Mouse (Mus musculus): ENCODE results near the gene Vmn1r33. TPM values are rescaled to one million over a fixed set of nuclear protein-coding genes. Genes with fewer than 3 reads are reported as not detected.
"Not testable (repeated sequence)": the region's sequence is repeated elsewhere in the genome, so short reads cannot be mapped to it uniquely, and the experiment has no call there.

Vmn1r33 gene
- polyA plus RNA-seq (2014; fragmentation: Nextera tagmentation; extraction: Ambion mirVana) = not detected in 2 replicates

- not testable (repeated sequence) for H3K36me3 ChIP-seq (ENCODE audit: control insufficient read depth, insufficient read depth, low read length); DNase-seq (ENCODE audit: low spot score); H3K27me3 ChIP-seq (replicated peaks; ENCODE audit: control insufficient read depth, insufficient read depth, low read length); H3K9ac ChIP-seq (ENCODE audit: low read length); H3K4me3 ChIP-seq (ENCODE audit: low read depth, low read length); ATAC-seq; H3K27ac ChIP-seq (ENCODE audit: low read depth, low read length); H3K4me1 ChIP-seq (ENCODE audit: control insufficient read depth, insufficient read depth, low read length); H3K9me3 ChIP-seq (replicated peaks; ENCODE audit: control insufficient read depth, low read length); H3K4me2 ChIP-seq (ENCODE audit: low read length)
These were observed at the start of gene Vmn1r33 for GRCm38 (mm10) chr6:66618182-66618581. Vmn1r33 (minus strand) TSS chr6:66618282.

DNA sequence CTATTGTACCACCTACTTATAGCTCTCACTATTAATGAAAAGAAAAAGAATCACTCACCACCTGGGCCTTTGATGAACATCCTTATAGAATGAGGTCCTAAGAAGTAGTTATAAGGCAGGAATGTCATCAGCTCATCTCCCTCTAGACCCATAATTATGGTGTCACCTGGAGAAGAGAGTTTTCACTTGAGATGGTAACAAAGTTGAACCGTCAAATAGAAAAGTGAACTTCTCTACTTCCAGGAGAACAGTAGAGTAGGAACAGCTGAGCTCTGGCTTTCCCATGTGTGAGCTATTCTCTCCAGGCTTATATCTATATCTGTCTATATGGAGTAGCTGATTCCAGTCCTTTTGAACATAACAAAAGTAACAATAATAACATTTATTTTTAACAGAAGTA lies 25.7 kb upstream of the Vmn1r33 start, which contains the start of gene Vmn1r34:
Gene Vmn1r34, minus strand, starts transcription at position 101 of the 400 bp plus-strand sequence.
- no peak for ATAC-seq
- H3K4me1 ChIP-seq (ENCODE audit: control insufficient read depth, insufficient read depth, low read length) = no peaks in the 10 kb centered on the region
- DNase-seq (ENCODE audit: low spot score) = no peak
- H3K9me3 ChIP-seq (replicated peaks; ENCODE audit: control insufficient read depth, low read length) = no peaks in the 10 kb centered on the region
- H3K4me3 ChIP-seq (ENCODE audit: low read depth, low read length) = no peak within 1 kb of the TSS
- no peaks in the 10 kb centered on the region for H3K36me3 ChIP-seq (ENCODE audit: control insufficient read depth, insufficient read depth, low read length)
- no peaks in the 10 kb centered on the region for H3K27me3 ChIP-seq (replicated peaks; ENCODE audit: control insufficient read depth, insufficient read depth, low read length)
- H3K9ac ChIP-seq (ENCODE audit: low read length) = no peak within 1 kb of the TSS
- no peak within 1 kb of the TSS for H3K4me2 ChIP-seq (ENCODE audit: low read length)
- 94% methylated on average over 1 of the region's 1 CpGs for WGBS
- no peak within 1 kb of the TSS for H3K27ac ChIP-seq (ENCODE audit: low read depth, low read length)

DNA sequence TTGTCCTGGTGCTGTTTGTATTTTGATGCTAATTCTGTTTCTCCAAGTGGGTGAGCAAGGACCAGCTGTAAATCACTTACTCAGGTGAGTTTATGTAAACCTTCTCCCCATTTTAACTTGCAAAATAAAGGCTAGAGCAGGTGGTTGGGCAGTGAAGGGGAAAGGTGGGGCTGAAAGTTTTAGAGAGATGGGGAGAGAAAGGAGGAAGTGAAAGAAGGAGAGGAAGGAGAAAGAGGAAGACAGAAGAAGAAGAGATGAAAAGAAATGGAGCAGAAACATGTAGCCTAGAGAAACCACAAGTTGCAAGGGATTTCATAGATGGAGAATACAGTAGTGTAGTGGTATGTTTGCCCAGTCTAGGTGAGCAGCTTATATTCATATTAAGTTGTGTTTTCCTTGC lies 22.3 kb downstream of the Vmn1r33 start:
- H3K27me3 ChIP-seq (replicated peaks; ENCODE audit: control insufficient read depth, insufficient read depth, low read length) = no peaks in the 10 kb centered on the region
- no peak overlapping the region for H3K4me3 ChIP-seq (ENCODE audit: low read depth, low read length)
- ATAC-seq (no peak), DNase-seq (ENCODE audit: low spot score) (no peak)
- no peaks in the 10 kb centered on the region for H3K9me3 ChIP-seq (replicated peaks; ENCODE audit: control insufficient read depth, low read length)
- H3K4me2 ChIP-seq (ENCODE audit: low read length) = no peak overlapping the region
- H3K36me3 ChIP-seq (ENCODE audit: control insufficient read depth, insufficient read depth, low read length) = no peaks in the 10 kb centered on the region
- no peaks in the 10 kb centered on the region for H3K4me1 ChIP-seq (ENCODE audit: control insufficient read depth, insufficient read depth, low read length)
- H3K27ac ChIP-seq (ENCODE audit: low read depth, low read length) = no peak overlapping the region
- no peak overlapping the region for H3K9ac ChIP-seq (ENCODE audit: low read length)

Other genes starting within 250 kb of the Vmn1r33 start
- gene Mad2l1, start 82.9 kb downstream of the Vmn1r33 start, polyA plus RNA-seq (2014; fragmentation: Nextera tagmentation; extraction: Ambion mirVana) = 44.2 and 55.0 TPM in 2 replicates
- gene Vmn1r32, start 58.2 kb downstream of the Vmn1r33 start, polyA plus RNA-seq (2014; fragmentation: Nextera tagmentation; extraction: Ambion mirVana) = 0.08 and 0.14 TPM in 2 replicates
- not detected in 2 replicates for gene Vmn1r34, start 25.6 kb upstream of the Vmn1r33 start, polyA plus RNA-seq (2014; fragmentation: Nextera tagmentation; extraction: Ambion mirVana)
- not detected in 2 replicates for gene Vmn1r35, start 67.6 kb upstream of the Vmn1r33 start, polyA plus RNA-seq (2014; fragmentation: Nextera tagmentation; extraction: Ambion mirVana)
- gene Vmn1r36, start 100.9 kb upstream of the Vmn1r33 start, polyA plus RNA-seq (2014; fragmentation: Nextera tagmentation; extraction: Ambion mirVana) = not detected in 2 replicates
- gene Vmn1r37, start 111.1 kb upstream of the Vmn1r33 start, polyA plus RNA-seq (2014; fragmentation: Nextera tagmentation; extraction: Ambion mirVana) = not detected in 2 replicates
- gene Vmn1r38, start 164.3 kb upstream of the Vmn1r33 start, polyA plus RNA-seq (2014; fragmentation: Nextera tagmentation; extraction: Ambion mirVana) = not detected in 2 replicates
- gene Vmn1r39, start 192.3 kb upstream of the Vmn1r33 start, polyA plus RNA-seq (2014; fragmentation: Nextera tagmentation; extraction: Ambion mirVana) = not detected in 2 replicates

Measured in forebrain, embryonic 14.5 days (tissue).